Mouse (Mus musculus) kidney, embryonic 16.5 days (tissue): ENCODE measurements around the gene Tacc2. TPM values are rescaled to one million over a fixed set of nuclear protein-coding genes. Genes with fewer than 3 reads are reported as not detected.

Experiments
- ATAC-seq: fragments of 200-750 bp; cut with Nextera tagmentation; 2 replicates; pipeline ENCODE4 v1.8.0; 2017; ENCODE audit warnings: moderate TSS enrichment; ENCODE audit not compliant: low FRiP score, low TSS enrichment
- H3K27ac ChIP-seq: fragments of 300-500 bp; sonication (generic); 2 replicates; pipeline ENCODE4 v1.5.1; 2014; ENCODE audit warnings: low read length
- H3K27me3 ChIP-seq: fragments of 300-500 bp; sonication (generic); 2 replicates; pipeline ENCODE4 v1.6.1; 2014; ENCODE audit warnings: low read length, control low read depth, mixed read lengths; ENCODE audit not compliant: insufficient read depth
- H3K36me3 ChIP-seq: fragments of 300-500 bp; sonication (generic); 2 replicates; pipeline ENCODE4 v1.6.1; 2014; ENCODE audit warnings: low read length, control low read depth, mixed read lengths; ENCODE audit not compliant: insufficient read depth
- H3K4me1 ChIP-seq: fragments of 300-500 bp; sonication (generic); 2 replicates; pipeline ENCODE4 v1.6.1; 2014; ENCODE audit warnings: low read length, control low read depth, mixed read lengths; ENCODE audit not compliant: insufficient read depth
- H3K4me2 ChIP-seq: fragments of 300-500 bp; sonication (generic); replicated peaks from 2 replicates; pipeline ENCODE4 v1.6.1; 2014; ENCODE audit warnings: low read depth, low read length
- H3K4me3 ChIP-seq: fragments of 300-500 bp; sonication (generic); 2 replicates; pipeline ENCODE4 v1.5.1; 2014; ENCODE audit warnings: mild to moderate bottlenecking, low read length
- H3K9ac ChIP-seq: fragments of 300-500 bp; sonication (generic); replicated peaks from 2 replicates; pipeline ENCODE4 v1.6.1; 2014; ENCODE audit warnings: low read length
- H3K9me3 ChIP-seq: fragments of 300-500 bp; sonication (generic); 2 replicates; pipeline ENCODE4 v1.6.1; 2016; ENCODE audit warnings: low read length, control low read depth
- WGBS: fragments of 180-500 bp; shearing (Covaris S2); extraction: QIAGEN DNeasy Blood & Tissue Kit; methylation state at CpG from one replicate; pipeline ENCODE4 v1.1.7; 2014; 5-methylcytosine and 5-hydroxymethylcytosine counted together
- polyA plus RNA-seq: library from polyadenylated mRNA; unstranded; fragments of >200 nt; fragmentation: Nextera tagmentation; extraction: Ambion mirVana; gene quantifications from 2 replicates; pipeline ENCODE4 v1.2.1, GENCODE M21; 2015

The Tacc2 gene
- polyA plus RNA-seq, 1 experiment from 2014 or later = 31.3 TPM

- Histone ChIP-seq H3K4me1 (peaks cover 14% of the 10 kb centered on the region), H3K27me3 (no peaks in the 10 kb centered on the region), H3K27ac (peak overlapping the region; percentile 47; the same call in 1 of the 2 replicates), H3K36me3 (no peaks in the 10 kb centered on the region), H3K4me2 (no peak overlapping the region), H3K4me3 (no peak overlapping the region), H3K9me3 (no peaks in the 10 kb centered on the region), H3K9ac (no peak overlapping the region)
- ATAC-seq = no peak
- 12% methylated on average over 6 of the region's 6 CpGs for WGBS
These were observed 60.6 kb downstream of the Tacc2 start for GRCm38 (mm10) chr7:130637811-130638210.

DNA sequence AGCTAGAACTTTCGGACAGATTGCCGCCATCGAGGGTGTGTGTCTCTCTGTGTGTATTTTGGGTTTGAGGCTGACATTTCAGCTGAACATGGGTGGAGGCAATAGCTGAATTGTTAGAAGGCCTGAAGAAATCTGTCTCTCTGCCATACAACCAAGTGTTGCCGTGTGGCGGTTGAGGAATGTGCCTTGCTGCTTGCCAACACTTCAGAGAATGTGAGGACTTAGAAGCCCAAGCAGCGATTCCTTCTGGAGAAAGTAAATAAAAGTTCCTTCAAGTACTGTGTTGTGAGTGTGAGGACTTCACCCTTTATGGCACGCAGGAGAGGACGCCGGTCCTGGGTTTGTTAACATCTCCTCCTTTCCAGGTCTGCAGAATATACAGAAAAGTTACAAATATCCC is 63.4 kb downstream of the Tacc2 start:
- 87% methylated on average over 9 of the region's 9 CpGs for WGBS
- no peaks in the 10 kb centered on the region for H3K27me3 ChIP-seq
- no peak for ATAC-seq
- H3K36me3 ChIP-seq = no peaks in the 10 kb centered on the region
- no peak overlapping the region for H3K4me2 ChIP-seq
- no peak overlapping the region for H3K9ac ChIP-seq
- H3K4me3 ChIP-seq = no peak overlapping the region
- H3K4me1 ChIP-seq = peaks cover 14% of the 10 kb centered on the region
- H3K27ac ChIP-seq = no peak overlapping the region
- no peaks in the 10 kb centered on the region for H3K9me3 ChIP-seq

DNA sequence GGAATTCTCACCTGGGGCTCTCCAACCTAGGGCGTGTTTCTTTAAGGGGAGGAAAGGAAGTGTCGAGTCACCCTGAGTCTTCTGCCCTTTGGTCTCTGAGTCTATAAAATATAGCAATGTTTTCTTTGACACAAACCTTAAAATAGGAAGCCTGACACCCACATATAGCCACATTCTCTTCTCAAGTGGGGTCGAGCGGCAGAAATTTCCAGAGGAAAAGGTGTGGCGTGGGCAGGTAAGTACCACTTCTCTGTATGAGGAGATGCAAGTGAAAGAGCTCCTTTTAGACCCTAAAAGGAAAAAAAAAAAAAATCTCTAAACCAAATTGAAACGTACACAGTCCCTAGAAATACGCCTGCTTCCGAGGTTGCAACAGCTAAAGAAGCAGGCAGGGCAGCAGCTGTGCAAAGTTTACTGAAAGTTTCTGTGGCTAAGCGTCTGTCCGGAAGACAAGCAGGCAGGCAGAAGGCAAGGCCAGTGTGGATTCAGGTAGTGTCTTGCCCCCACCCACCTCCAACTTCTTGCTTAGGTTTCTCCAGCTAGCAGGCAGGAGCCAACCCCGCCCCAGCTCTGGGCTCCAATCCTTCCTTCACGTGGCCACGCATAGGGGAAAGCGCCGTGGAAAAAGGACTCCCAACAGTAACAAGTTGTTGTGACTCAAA is 68.2 kb downstream of the Tacc2 start:
- Histone ChIP-seq H3K9me3 (no peaks in the 10 kb centered on the region), H3K9ac (peak overlapping the region; percentile 86), H3K4me2 (peak overlapping the region; percentile 94), H3K4me3 (peak overlapping the region; percentile 64), H3K27me3 (no peaks in the 10 kb centered on the region), H3K36me3 (no peaks in the 10 kb centered on the region), H3K27ac (peak overlapping the region; percentile 86), H3K4me1 (peaks cover 30% of the 10 kb centered on the region)
- 5% methylated on average over 15 of the region's 15 CpGs for WGBS
- ATAC-seq = peak; percentile 57

- H3K4me3 ChIP-seq = peak overlapping the region; percentile 64
- H3K4me2 ChIP-seq = peak overlapping the region; percentile 94
- under 1% methylated on average over 53 of the region's 55 CpGs for WGBS
- H3K27me3 ChIP-seq = no peaks in the 10 kb centered on the region
- peaks cover 30% of the 10 kb centered on the region for H3K4me1 ChIP-seq
- ATAC-seq = peak; percentile 91
- peak overlapping the region; percentile 86 for H3K9ac ChIP-seq
- no peaks in the 10 kb centered on the region for H3K36me3 ChIP-seq
- H3K9me3 ChIP-seq = no peaks in the 10 kb centered on the region
- peak overlapping the region; percentile 86 for H3K27ac ChIP-seq
These were observed 68.9 kb downstream of the Tacc2 start for GRCm38 (mm10) chr7:130645994-130646761.

DNA sequence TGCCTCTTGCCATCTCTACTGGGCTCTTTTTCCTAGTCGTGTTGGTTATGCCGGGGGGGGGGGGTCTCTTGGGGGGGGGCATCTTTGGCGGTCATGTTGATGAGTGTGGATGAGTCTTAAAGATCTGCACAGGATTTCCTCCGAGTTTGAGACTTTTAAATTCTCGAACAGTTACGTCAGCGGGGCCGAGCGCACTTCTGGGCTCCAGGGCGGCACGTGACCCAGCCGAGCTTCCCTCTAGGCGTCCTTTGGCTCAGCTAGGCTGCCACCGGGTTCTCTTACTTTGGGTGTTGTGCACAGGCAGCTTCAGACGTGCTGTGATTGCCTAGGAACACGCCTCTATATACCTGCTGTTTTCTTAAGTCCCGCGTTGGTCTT is 69.5 kb downstream of the Tacc2 start:
- H3K27me3 ChIP-seq = no peaks in the 10 kb centered on the region
- peak overlapping the region; percentile 86 for H3K9ac ChIP-seq
- under 1% methylated on average over 18 of the region's 18 CpGs for WGBS
- H3K9me3 ChIP-seq = no peaks in the 10 kb centered on the region
- peak overlapping the region; percentile 64 for H3K4me3 ChIP-seq
- H3K4me1 ChIP-seq = peaks cover 30% of the 10 kb centered on the region
- ATAC-seq = peak; percentile 73
- no peaks in the 10 kb centered on the region for H3K36me3 ChIP-seq
- peak overlapping the region; percentile 86 for H3K27ac ChIP-seq
- H3K4me2 ChIP-seq = peak overlapping the region; percentile 94

- Histone ChIP-seq H3K9ac (no peak overlapping the region; the same call in 1 of the 2 replicates), H3K36me3 (no peaks in the 10 kb centered on the region), H3K4me1 (peaks cover 32% of the 10 kb centered on the region), H3K9me3 (no peaks in the 10 kb centered on the region), H3K4me3 (no peak overlapping the region), H3K27me3 (no peaks in the 10 kb centered on the region), H3K27ac (no peak overlapping the region), H3K4me2 (no peak overlapping the region; the same call in 1 of the 2 replicates)
- ATAC-seq = no peak
- 68% methylated on average over 4 of the region's 4 CpGs for WGBS
These were observed 70.8 kb downstream of the Tacc2 start for GRCm38 (mm10) chr7:130648061-130648460.

- H3K4me2 ChIP-seq = no peak overlapping the region
- 24% methylated on average over 7 of the region's 7 CpGs for WGBS
- H3K27ac ChIP-seq = no peak overlapping the region
- H3K9ac ChIP-seq = no peak overlapping the region
- no peaks in the 10 kb centered on the region for H3K9me3 ChIP-seq
- no peaks in the 10 kb centered on the region for H3K27me3 ChIP-seq
- ATAC-seq = no peak
- peaks cover 42% of the 10 kb centered on the region for H3K4me1 ChIP-seq
- H3K4me3 ChIP-seq = no peak overlapping the region
- H3K36me3 ChIP-seq = no peaks in the 10 kb centered on the region
These were observed 72.0 kb downstream of the Tacc2 start for GRCm38 (mm10) chr7:130649257-130649656.

DNA sequence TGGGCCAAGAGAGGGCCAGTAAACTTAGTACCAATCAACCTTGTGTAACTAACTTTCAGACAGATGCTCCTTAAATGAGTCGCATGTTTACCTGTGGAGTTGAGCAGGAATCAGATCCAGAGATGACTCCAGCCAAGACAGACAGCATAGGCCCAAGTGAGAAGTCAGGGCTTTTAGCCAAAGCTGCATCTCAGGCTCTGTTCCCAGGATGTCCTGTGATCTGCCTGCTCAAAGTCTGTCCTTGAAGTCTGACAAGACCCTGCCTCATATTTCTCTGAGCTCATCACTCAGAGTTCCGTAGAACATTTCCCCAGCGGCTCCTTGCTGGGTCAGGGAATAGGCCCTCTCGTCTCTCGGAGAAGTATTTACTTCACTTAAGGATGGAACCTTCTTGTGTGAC is 73.4 kb downstream of the Tacc2 start:
- whole genome bisulfite sequencing = 79% methylated on average over 5 of the region's 5 CpGs

GRCm38 (mm10) chr7:130653036-130653555 is 75.9 kb downstream of the Tacc2 start:
- Histone ChIP-seq H3K27me3 (no peaks in the 10 kb centered on the region), H3K36me3 (no peaks in the 10 kb centered on the region), H3K27ac (no peak overlapping the region), H3K4me2 (no peak overlapping the region), H3K4me1 (peaks cover 50% of the 10 kb centered on the region), H3K9me3 (no peaks in the 10 kb centered on the region), H3K4me3 (no peak overlapping the region), H3K9ac (no peak overlapping the region)
- ATAC-seq = no peak
- WGBS = 69% methylated on average over 6 of the region's 6 CpGs

More for the DNA sequence above, 73.4 kb downstream of the Tacc2 start:
- Histone ChIP-seq H3K27me3 (no peaks in the 10 kb centered on the region), H3K9me3 (no peaks in the 10 kb centered on the region), H3K27ac (no peak overlapping the region), H3K4me3 (no peak overlapping the region), H3K36me3 (no peaks in the 10 kb centered on the region), H3K4me2 (no peak overlapping the region), H3K9ac (no peak overlapping the region), H3K4me1 (peaks cover 49% of the 10 kb centered on the region)
- ATAC-seq = no peak

DNA sequence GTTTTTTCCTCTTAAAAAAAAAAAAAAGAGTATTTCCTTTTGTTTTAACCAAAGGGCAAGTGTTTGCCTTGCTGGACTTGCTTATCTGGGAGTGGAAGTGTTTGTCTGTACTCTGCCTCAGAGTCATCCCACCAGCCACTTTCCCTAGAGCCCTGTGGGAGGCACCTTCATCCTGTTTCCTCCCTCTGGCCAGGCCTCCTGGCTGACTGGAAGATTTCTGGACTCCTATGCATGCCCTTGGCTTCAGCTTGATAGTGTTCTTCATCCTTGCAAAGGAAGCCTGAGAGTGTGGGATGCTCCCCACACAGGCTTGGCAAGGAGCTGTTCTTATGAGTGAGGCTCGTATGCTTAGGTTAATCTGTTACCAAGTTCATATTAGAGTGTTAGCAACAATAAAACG is 77.3 kb downstream of the Tacc2 start:
- H3K4me1 ChIP-seq = peaks cover 42% of the 10 kb centered on the region
- no peaks in the 10 kb centered on the region for H3K36me3 ChIP-seq
- no peaks in the 10 kb centered on the region for H3K9me3 ChIP-seq
- peak overlapping the region; percentile 10; the same call in 1 of the 2 replicates for H3K9ac ChIP-seq
- H3K4me3 ChIP-seq = no peak overlapping the region
- WGBS = 8% methylated on average over 2 of the region's 2 CpGs
- H3K27me3 ChIP-seq = no peaks in the 10 kb centered on the region
- ATAC-seq = peak; percentile 33; the same call in 1 of the 2 replicates
- no peak overlapping the region for H3K4me2 ChIP-seq
- H3K27ac ChIP-seq = peak overlapping the region; percentile 77
